Mouse (Mus musculus): ENCODE data around the gene Naxd.

GRCm38 (mm10) chr8:11497017-11497990 lies at the start of gene Naxd:
- no peak for TF ChIP-seq GATA1 (IDR thresholded peaks at IDR 0.05; ENCODE audit: low read length)
- no peak for TF ChIP-seq TAL1 (IDR thresholded peaks at IDR 0.05; ENCODE audit: low read length)

Data from erythroblast, embryonic 14.5 days (primary cell).